Mouse (Mus musculus): ENCODE measurements around the gene Spata13.

The Spata13 gene

GRCm38 (mm10) chr14:60676625-60677314 lies 43.0 kb downstream of the Spata13 start:
- DNase-seq (ENCODE audit: low spot score): no peak

GRCm38 (mm10) chr14:60682361-60683023 lies 48.7 kb downstream of the Spata13 start:
- DNase-seq (ENCODE audit: low spot score): peak; percentile 58

DNA sequence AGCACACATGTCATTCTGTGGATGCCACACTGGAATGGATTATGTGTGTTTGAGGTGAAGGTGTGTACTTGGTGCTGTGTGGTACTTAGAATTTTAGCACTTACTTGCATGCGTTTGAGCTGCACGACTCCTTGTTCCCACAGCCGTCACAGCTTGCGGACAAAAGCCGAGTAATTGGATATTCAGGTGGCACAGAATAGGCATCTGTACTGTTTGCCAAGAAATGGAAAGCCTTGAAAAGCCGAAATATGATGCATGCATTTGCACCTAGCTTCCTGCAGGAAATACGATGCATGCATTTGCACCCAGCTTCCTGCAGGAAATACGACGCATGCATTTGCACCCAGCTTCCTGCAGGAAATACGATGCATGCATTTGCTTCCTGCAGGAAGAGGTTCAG lies 50.2 kb downstream of the Spata13 start:
- no peak for DNase-seq (ENCODE audit: low spot score)

GRCm38 (mm10) chr14:60686733-60687132 lies 52.9 kb downstream of the Spata13 start:
- DNase-seq (ENCODE audit: low spot score): no peak

DNA sequence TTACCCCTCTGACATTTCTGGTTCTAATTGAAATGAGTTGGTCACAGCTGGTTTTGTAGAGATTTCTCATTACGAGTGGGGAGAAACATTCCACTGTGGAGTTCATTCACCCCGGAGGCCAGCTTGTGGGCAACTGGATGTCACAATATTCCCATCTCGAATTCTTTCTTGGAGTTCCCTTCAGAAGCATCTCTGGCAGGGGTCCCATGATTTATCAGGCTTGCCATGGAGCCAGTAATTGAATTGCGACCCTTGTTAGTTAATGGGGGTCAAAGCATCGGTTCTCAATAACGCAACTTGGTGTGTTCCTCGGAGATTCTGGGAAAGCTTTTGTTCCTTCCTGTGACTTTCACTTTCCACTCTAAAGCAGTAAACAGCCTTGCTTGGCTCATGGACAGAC lies 53.4 kb downstream of the Spata13 start:
- no peak for DNase-seq (ENCODE audit: low spot score)

DNA sequence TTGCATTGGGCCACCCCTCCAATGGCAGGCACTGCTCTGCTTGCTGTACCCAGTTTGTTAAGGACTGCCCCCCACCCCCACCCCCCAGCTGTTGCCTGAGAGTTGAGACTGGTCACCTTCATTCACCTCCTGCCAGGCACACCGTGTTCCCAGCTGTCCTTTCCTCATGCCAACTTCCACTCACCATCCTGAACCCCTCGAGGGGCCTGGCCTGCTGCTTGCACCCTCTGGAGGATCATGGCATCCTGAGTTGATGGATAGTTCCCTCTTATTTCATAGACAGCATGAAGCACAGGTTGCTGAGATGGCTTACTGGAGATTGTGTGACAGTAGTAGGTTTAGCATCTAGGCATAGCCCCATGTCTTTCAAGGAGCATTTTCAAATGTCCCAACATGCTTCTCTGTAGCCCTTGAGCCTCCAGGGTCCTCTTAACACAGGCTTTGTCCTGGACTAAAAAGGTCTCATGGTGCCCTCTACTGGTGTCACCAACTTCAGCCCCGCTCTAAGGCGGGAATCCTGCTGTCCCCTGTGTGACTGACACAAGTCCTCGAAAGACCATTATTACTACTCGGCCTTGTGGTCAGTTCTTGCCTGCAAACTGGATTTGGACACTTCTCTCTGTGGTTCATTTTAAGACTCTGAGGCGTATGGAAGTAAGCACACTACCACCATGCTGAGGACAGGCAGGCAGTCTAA lies 54.9 kb downstream of the Spata13 start:
- peak; percentile 63 for DNase-seq (ENCODE audit: low spot score)

- no peak for DNase-seq (ENCODE audit: low spot score)
These were observed 56.0 kb downstream of the Spata13 start for GRCm38 (mm10) chr14:60689768-60690167.

DNA sequence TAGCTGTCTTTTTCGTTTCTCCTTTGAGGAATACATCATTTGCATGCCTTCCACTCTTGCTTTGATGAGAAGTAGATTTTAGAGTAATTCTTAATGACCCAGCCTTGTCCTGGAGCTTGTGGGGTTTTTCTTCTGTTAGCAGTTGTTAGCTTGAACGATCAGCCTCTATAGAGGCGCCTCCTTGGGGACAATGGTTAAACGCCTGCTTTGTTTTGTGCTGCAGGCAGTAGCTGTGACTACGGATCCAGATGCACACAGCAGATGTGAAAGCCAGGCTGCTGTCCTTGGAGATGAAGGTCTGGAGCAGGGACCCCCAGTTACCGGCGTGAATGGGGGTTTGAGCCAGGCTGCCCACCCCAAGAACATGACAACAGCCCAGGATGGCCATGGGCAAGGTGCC lies 56.8 kb downstream of the Spata13 start:
- DNase-seq (ENCODE audit: low spot score): no peak

DNA sequence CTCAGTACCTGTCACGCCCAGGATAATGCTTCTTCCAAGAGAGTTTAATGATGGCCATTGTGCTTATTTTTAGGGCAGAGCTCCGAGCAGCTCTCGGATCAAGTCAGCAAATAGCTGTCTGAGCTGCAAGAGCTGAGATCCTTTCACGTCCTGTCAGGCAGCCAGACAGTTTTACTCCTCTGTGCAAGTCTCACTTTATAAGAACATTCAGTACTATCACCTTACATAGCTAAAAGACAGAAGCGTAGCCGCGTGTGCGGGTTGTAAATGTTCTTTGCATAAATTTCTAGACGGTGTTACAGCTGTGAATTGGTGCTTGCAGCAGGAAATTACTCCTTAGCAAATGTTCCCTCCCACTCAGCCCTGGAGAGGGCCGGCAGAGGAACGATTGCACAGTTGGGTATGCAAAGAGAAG lies 59.3 kb downstream of the Spata13 start:
- DNase-seq (ENCODE audit: low spot score): peak; percentile 43

DNA sequence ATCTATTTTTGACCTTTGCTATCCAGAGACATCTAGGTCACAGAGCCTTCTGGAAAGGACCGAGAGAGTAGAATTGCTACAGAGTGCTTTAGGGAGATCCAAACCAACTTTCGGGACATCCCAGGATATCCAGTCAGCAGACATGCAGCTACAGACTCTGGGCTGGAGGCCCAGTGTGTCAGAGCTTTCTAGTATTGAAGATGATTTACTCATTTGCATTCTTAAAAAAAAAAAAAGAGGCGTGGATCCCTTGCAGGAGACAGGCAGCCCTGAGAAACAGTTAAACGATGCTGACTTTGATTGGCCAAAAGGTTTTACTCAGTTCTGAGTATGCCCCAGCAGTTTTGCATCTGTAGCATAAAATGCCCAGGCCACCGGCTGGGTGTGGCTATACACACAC lies 59.9 kb downstream of the Spata13 start:
- no peak for DNase-seq (ENCODE audit: low spot score)

- peak; percentile 75 for DNase-seq (ENCODE audit: low spot score)
These were observed 60.6 kb downstream of the Spata13 start for GRCm38 (mm10) chr14:60694215-60694997.

DNA sequence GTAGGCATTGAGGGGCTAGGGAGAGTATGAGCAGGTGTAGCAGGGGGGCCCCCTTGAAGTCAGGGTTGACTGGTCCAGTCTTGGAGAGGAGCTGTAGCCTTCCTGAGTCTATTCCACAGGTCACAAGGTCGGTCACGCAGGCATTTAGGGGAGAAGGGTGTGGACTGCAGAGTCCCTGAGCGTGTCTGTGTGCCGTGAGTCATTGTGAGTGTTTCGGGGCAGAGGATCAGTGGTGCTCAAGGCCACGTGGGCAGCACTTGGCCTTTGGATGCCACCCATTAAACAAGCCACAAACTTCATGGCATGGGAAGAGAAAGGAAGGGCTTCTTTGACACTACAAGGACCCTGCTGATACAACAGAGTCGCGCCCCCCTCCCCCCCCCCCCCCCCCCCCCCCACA lies 63.5 kb downstream of the Spata13 start:
- DNase-seq (ENCODE audit: low spot score): no peak

- DNase-seq (ENCODE audit: low spot score): no peak
These were observed 65.2 kb downstream of the Spata13 start for GRCm38 (mm10) chr14:60698980-60699379.

DNA sequence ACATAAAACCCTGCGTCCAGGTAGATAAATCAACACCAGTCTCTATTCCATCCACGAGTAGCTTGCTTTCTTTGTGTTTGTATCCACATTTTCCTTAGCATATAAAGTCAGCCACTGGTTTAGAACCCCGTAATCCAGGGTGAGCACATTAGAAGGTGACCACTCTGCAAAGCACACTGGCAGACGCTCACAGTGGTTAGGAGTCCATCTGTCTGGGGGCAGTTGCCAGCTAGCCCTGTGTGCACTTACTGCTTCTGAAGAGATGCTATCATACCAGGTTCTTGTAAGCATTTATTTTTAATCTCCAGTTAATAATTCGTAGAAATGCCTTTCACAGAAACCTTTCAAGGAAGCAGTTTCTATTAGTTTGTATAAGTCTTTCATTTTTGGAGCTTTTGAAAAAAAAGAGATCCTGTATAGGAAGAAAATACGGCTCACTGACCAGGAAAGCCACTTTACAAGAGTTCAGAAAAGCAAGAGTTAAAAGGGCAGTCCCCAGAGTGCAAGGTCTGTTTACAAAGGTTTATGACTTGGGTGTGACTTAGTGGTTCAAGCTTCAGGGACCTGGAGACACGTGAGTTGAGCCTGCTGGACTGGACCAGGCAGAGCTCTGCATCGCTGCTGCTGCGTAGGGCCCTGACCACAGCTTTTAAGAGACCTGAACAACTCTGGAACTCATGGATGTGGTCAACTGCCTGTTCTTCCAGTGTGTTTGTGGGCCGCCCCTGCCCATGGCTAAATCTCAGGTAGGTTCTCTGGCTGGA lies 68.8 kb downstream of the Spata13 start:
- peak; percentile 49 for DNase-seq (ENCODE audit: low spot score)

DNA sequence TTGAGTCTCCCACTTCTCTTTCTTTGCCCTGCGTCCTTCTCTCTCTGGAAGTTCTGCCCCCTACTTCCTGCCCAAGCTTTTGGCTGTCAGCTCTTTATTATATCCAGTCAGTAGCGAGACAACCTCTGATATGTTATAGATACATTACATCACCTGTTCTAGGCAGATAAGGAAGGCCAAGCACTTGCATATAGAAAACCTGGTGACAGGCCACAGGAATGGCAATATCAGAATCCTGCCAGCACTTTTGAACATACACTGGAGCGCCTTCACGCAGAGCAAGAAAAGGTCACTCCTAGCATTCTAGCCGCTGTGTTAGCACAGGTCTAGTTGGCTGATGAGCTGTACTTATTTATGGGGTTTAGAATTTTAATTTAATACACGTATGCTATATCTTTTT lies 70.7 kb downstream of the Spata13 start:
- no peak for DNase-seq (ENCODE audit: low spot score)

- DNase-seq (ENCODE audit: low spot score): peak; percentile 71
These were observed 71.2 kb downstream of the Spata13 start for GRCm38 (mm10) chr14:60704961-60705360.

DNA sequence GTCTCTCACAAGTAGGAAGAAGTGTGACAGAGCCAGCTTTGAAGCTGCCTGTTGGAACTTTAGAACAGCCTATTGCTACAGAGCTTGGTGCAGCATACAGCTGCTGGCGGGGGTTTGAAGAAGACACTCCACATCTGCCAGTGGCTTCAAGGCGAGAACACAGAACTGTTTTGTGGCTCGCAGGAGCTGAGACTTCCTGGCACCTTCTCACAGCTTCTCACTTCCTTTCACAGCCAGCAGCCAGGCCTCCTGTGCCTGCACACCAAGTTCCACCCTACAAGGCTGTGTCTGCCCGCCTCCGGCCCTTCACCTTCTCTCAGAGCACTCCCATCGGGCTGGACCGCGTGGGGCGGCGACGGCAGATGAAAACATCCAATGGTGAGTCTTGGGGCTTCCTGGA lies 75.4 kb downstream of the Spata13 start:
- DNase-seq (ENCODE audit: low spot score): no peak

DNA sequence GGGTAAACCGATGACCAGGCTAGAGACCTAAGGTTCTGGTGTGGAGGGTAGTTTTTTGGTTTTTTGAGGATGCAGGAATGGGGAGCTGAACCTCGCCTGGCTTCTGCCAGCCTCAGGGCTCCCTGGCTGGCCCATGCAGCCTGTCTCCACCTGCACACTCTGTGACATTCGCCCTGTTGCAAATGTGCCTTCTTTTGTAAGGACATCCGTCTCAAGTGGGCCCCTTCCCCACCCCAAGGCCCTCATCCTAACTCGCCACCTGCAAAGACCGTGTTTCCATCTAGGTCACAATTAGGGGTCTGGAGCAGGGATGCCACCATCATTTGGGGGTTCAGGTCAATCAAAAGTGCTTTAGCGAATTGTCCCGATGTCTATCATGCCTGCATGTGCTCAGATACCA lies 75.9 kb downstream of the Spata13 start:
- DNase-seq (ENCODE audit: low spot score): no peak

DNA sequence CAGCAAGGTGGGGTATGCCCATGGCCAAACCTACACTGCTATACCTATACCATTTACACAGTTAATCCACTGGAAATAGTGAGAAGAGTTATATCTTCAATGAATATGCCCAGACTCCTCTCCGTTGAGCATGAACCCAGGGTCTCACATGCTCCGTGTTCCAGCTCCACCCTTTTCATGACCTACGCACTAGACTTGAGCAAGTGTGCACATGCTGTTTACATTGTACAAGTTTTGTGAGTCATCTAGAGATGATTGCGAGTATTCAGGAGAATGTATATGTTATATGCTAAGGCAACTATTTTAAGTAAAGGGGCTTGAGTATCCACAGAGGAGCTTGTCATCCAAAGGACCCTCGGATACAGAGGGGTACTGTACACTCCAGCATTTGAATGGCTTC lies 77.4 kb downstream of the Spata13 start:
- no peak for DNase-seq (ENCODE audit: low spot score)

- DNase-seq (ENCODE audit: low spot score): no peak
These were observed 77.9 kb downstream of the Spata13 start for GRCm38 (mm10) chr14:60711590-60712288.

DNA sequence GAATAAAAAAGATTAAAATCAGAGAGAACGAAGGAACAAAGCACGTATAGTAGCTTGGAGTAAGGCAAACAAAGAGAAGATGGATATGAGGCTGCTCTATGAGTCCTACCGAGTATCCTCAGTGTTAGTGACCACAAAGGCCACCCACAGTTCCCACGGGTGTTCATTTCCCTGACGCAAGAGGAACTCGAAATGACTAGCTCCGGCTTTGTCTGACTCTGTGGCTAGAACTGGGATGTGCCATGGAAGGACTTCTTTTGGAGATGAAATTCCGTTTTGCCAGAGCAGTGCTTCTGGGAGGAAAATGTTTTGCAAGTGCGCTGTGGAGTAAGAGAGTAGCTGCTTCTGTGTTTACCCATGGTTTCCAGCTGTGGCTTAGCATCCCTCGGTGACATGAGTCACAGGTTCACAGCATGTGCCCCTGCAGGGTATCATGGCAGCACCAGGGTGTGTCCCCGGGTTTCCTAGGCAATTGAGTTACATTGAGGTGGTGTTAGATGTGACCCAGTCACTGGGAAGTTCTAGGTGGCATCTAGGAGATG lies 78.6 kb downstream of the Spata13 start:
- no peak for DNase-seq (ENCODE audit: low spot score)

Measured in urinary bladder, postnatal 14 days (tissue).